Mouse (Mus musculus): ENCODE data around the gene Pak1. TPM values are rescaled to one million over a fixed set of nuclear protein-coding genes. Genes with fewer than 3 reads are reported as not detected.

The Pak1 gene
- polyA plus RNA-seq, 1 experiment from 2014 or later, result 171 TPM

DNA sequence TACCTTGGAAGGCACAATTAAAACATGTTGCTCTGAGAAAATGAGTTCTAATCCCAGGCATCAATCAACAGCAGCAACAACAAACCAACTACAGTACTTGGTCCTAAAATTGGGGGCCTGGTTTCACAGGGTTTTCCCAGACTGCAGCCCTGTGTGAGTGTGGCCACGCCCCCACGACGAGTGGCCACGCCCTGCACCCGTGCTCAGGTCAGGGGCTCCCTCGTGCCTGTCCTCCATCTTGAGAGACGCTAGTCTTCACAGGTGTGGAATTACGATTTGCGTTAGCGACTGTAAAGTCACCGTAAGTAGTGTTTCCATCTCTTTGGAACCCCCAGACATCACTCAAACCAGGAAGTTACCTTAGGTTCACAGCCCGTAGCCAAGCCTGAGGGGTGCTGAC is 131.4 kb downstream of the Pak1 start, which contains the start of gene Gdpd4:
Gene Gdpd4, plus strand, starts transcription at position 214 of the 400 bp plus-strand sequence.
- Histone ChIP-seq H3K27me3 (ENCODE audit: control insufficient read depth, insufficient read depth, low read length) (no peaks in the 10 kb centered on the region), H3K27ac (replicated peaks; ENCODE audit: low read depth, low read length) (no peak within 1 kb of the TSS), H3K4me1 (ENCODE audit: control insufficient read depth, insufficient read depth, low read length) (no peaks in the 10 kb centered on the region), H3K36me3 (ENCODE audit: control insufficient read depth, insufficient read depth, low read length) (no peaks in the 10 kb centered on the region), H3K4me2 (ENCODE audit: low read length) (no peak within 1 kb of the TSS), H3K4me3 (replicated peaks; ENCODE audit: low read depth, low read length) (no peak within 1 kb of the TSS), H3K9ac (replicated peaks; ENCODE audit: low read length) (no peak within 1 kb of the TSS), H3K9me3 (ENCODE audit: control insufficient read depth, low read length) (no peaks in the 10 kb centered on the region)
- 81% methylated on average over 12 of the region's 12 CpGs for WGBS
- no peak for DNase-seq
- ATAC-seq (ENCODE audit: low FRiP score, low TSS enrichment), result no peak

GRCm38 (mm10) chr7:97925819-97926218 is 137.5 kb downstream of the Pak1 start:
- no peak overlapping the region for H3K9ac ChIP-seq (replicated peaks; ENCODE audit: low read length)
- no peak overlapping the region for H3K27ac ChIP-seq (replicated peaks; ENCODE audit: low read depth, low read length)
- DNase-seq, result no peak
- no peaks in the 10 kb centered on the region for H3K36me3 ChIP-seq (ENCODE audit: control insufficient read depth, insufficient read depth, low read length)
- no peak for ATAC-seq (ENCODE audit: low FRiP score, low TSS enrichment)
- H3K9me3 ChIP-seq (ENCODE audit: control insufficient read depth, low read length), result no peaks in the 10 kb centered on the region
- no peak overlapping the region for H3K4me3 ChIP-seq (replicated peaks; ENCODE audit: low read depth, low read length)
- no peaks in the 10 kb centered on the region for H3K4me1 ChIP-seq (ENCODE audit: control insufficient read depth, insufficient read depth, low read length)
- no peak overlapping the region for H3K4me2 ChIP-seq (ENCODE audit: low read length)
- no peaks in the 10 kb centered on the region for H3K27me3 ChIP-seq (ENCODE audit: control insufficient read depth, insufficient read depth, low read length)
- WGBS, result 90% methylated on average over 1 of the region's 1 CpGs

- Histone ChIP-seq H3K4me1 (ENCODE audit: control insufficient read depth, insufficient read depth, low read length) (no peaks in the 10 kb centered on the region), H3K27ac (replicated peaks; ENCODE audit: low read depth, low read length) (no peak overlapping the region), H3K9me3 (ENCODE audit: control insufficient read depth, low read length) (no peaks in the 10 kb centered on the region), H3K4me3 (replicated peaks; ENCODE audit: low read depth, low read length) (no peak overlapping the region), H3K36me3 (ENCODE audit: control insufficient read depth, insufficient read depth, low read length) (no peaks in the 10 kb centered on the region), H3K4me2 (ENCODE audit: low read length) (no peak overlapping the region), H3K9ac (replicated peaks; ENCODE audit: low read length) (no peak overlapping the region), H3K27me3 (ENCODE audit: control insufficient read depth, insufficient read depth, low read length) (no peaks in the 10 kb centered on the region)
- WGBS, result 78% methylated on average over 5 of the region's 5 CpGs
- DNase-seq (no peak), ATAC-seq (ENCODE audit: low FRiP score, low TSS enrichment) (no peak)
Observed at GRCm38 (mm10) chr7:97926978-97927377, 138.6 kb downstream of the Pak1 start.

DNA sequence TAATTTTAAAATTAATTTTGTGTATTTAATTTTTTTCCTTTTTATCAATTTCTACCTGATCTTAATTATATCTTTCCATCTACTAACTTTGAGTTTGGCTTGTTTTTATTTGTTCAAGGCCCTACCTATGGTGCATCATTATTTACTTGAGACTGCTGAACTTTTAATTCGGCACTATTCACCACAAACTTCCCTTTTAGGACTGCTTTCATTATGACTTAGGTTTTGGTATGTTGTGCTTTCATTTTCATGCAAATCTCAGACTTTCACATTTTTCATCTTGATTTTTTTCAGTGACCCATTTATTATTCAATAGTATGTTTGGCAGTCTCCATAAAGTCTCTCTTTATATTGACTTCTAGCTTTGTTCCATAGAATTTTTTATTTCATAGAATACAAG is 156.1 kb downstream of the Pak1 start:
- no peak for ATAC-seq (ENCODE audit: low FRiP score, low TSS enrichment)
- DNase-seq, result no peak
- Histone ChIP-seq H3K36me3 (ENCODE audit: control insufficient read depth, insufficient read depth, low read length) (no peaks in the 10 kb centered on the region), H3K4me3 (replicated peaks; ENCODE audit: low read depth, low read length) (no peak overlapping the region), H3K4me2 (ENCODE audit: low read length) (no peak overlapping the region), H3K9ac (replicated peaks; ENCODE audit: low read length) (no peak overlapping the region), H3K4me1 (ENCODE audit: control insufficient read depth, insufficient read depth, low read length) (no peaks in the 10 kb centered on the region), H3K27me3 (ENCODE audit: control insufficient read depth, insufficient read depth, low read length) (no peaks in the 10 kb centered on the region), H3K9me3 (ENCODE audit: control insufficient read depth, low read length) (no peaks in the 10 kb centered on the region), H3K27ac (replicated peaks; ENCODE audit: low read depth, low read length) (no peak overlapping the region)
- 85% methylated on average over 1 of the region's 1 CpGs for WGBS

Other genes starting within 250 kb of the Pak1 start
- gene Aamdc, start 209.0 kb upstream of the Pak1 start, polyA plus RNA-seq (2014; fragmentation: Nextera tagmentation; extraction: Ambion mirVana), result 42.2 and 55.6 TPM in 2 replicates
- gene Rsf1, start 208.7 kb upstream of the Pak1 start, polyA plus RNA-seq (2014; fragmentation: Nextera tagmentation; extraction: Ambion mirVana), result 28.1 and 35.1 TPM in 2 replicates
- 190 and 195 TPM in 2 replicates for gene Clns1a, start 91.9 kb upstream of the Pak1 start, polyA plus RNA-seq (2014; fragmentation: Nextera tagmentation; extraction: Ambion mirVana)
- 17.2 and 18.5 TPM in 2 replicates for gene Aqp11, start 50.3 kb upstream of the Pak1 start, polyA plus RNA-seq (2014; fragmentation: Nextera tagmentation; extraction: Ambion mirVana)
- not detected in 2 replicates for gene Gdpd4, start 131.4 kb downstream of the Pak1 start, polyA plus RNA-seq (2014; fragmentation: Nextera tagmentation; extraction: Ambion mirVana)